Mouse (Mus musculus) brain, embryonic 14.5 days (tissue): ENCODE results near the gene Il31ra.
"Not testable (repeated sequence)": the region's sequence is repeated elsewhere in the genome, so short reads cannot be mapped to it uniquely, and the experiment has no call there.

ENCODE experiments used
- CTCF ChIP-seq: fragments of 200-500 bp; IDR thresholded peaks from 2 replicates; pipeline ENCODE4 v1.5.1; 2012; ENCODE audit warnings: inconsistent platforms, mild to moderate bottlenecking, moderate library complexity, borderline replicate concordance; ENCODE audit not compliant: insufficient read depth, insufficient read length; ENCODE audit errors: extremely low read depth
- POLR2A ChIP-seq: fragments of 200-500 bp; IDR thresholded peaks from 2 replicates; pipeline ENCODE4 v1.6.1; 2012; ENCODE audit warnings: mild to moderate bottlenecking, inconsistent platforms, borderline replicate concordance; ENCODE audit not compliant: poor library complexity, insufficient read depth, insufficient read length, severe bottlenecking; ENCODE audit errors: extremely low read depth

DNA sequence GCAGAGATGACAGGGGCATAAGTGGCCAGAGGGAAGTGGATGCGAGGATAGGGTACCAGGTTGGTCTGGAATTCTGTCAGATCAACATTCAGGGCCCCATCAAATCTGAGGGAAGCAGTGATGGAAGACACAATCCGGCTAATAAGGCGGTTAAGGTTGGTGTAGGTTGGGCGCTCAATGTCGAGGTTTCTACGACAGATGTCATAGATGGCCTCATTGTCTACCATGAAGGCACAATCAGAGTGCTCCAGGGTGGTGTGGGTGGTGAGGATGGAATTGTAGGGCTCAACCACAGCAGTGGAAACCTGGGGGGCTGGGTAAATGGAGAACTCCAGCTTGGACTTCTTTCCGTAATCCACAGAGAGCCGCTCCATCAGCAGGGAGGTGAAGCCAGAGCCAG, at the start of gene Il31ra:
- not testable (repeated sequence) for TF ChIP-seq CTCF, POLR2A
